Mouse (Mus musculus) limb, embryonic 13.5 days (tissue): Measurements from ENCODE around the gene Fgb. TPM values are rescaled to one million over a fixed set of nuclear protein-coding genes. Genes with fewer than 3 reads are reported as not detected.

ENCODE experiments used
- ATAC-seq: fragments of 200-750 bp; cut with Nextera tagmentation; 2 replicates; pipeline ENCODE4 v1.8.0; 2017; ENCODE audit warnings: low read depth, moderate number of reproducible peaks, moderate TSS enrichment; ENCODE audit not compliant: low FRiP score
- H3K27ac ChIP-seq: fragments of 300-500 bp; sonication (generic); 2 replicates; pipeline ENCODE4 v1.5.1; 2015; ENCODE audit warnings: inconsistent platforms, mild to moderate bottlenecking, moderate library complexity
- H3K27me3 ChIP-seq: fragments of 300-500 bp; sonication (generic); 2 replicates; pipeline ENCODE4 v1.6.1; 2015; ENCODE audit warnings: mild to moderate bottlenecking, inconsistent platforms
- H3K36me3 ChIP-seq: fragments of 300-500 bp; sonication (generic); 2 replicates; pipeline ENCODE4 v1.6.1; 2015; ENCODE audit warnings: inconsistent platforms, mild to moderate bottlenecking, moderate library complexity
- H3K4me1 ChIP-seq: fragments of 300-500 bp; sonication (generic); 2 replicates; pipeline ENCODE4 v1.6.1; 2015; ENCODE audit warnings: inconsistent platforms
- H3K4me2 ChIP-seq: fragments of 300-500 bp; sonication (generic); replicated peaks from 2 replicates; pipeline ENCODE4 v1.6.1; 2015; ENCODE audit warnings: inconsistent platforms, mild to moderate bottlenecking, moderate library complexity
- H3K4me3 ChIP-seq: fragments of 300-500 bp; sonication (generic); 2 replicates; pipeline ENCODE4 v1.5.1; 2015; ENCODE audit warnings: moderate library complexity, mild to moderate bottlenecking, inconsistent platforms
- H3K9ac ChIP-seq: fragments of 300-500 bp; sonication (generic); 2 replicates; pipeline ENCODE4 v1.6.1; 2015; ENCODE audit warnings: mild to moderate bottlenecking, inconsistent platforms
- H3K9me3 ChIP-seq: fragments of 300-500 bp; sonication (generic); 2 replicates; pipeline ENCODE4 v1.6.1; 2016; ENCODE audit warnings: inconsistent platforms
- WGBS: fragments of 180-500 bp; shearing (Covaris S2); methylation state at CpG from one replicate; pipeline ENCODE4 v1.1.7; 2015; 5-methylcytosine and 5-hydroxymethylcytosine counted together
- polyA plus RNA-seq: library from polyadenylated mRNA; unstranded; fragments of >200 nt; fragmentation: Nextera tagmentation; extraction: Ambion mirVana; gene quantifications from 2 replicates; pipeline ENCODE4 v1.2.1, GENCODE M21; 2015

The Fgb gene
- polyA plus RNA-seq, 1 experiment from 2014 or later, result not detected

DNA sequence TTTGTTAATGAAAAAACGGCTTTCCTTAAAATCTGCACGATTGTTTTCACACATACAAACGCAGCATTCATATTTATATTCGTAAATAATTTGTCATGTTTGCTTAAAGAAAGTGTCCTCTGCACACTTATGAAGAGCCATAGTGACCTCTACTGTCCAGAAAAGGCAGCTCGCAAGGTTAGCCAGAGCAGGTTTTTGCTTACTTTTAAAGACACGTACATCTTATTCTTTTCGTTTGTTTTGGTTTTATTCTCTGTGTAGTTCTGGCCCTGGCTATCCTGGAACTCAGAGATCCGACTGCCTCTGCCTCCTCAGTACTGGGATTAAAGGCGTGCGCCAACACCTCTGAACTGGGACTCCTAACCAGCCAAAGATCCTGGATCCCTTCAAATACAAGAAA is 4.1 kb upstream of the Fgb start:
- H3K9me3 ChIP-seq, result no peaks in the 10 kb centered on the region
- H3K27ac ChIP-seq, result no peak overlapping the region
- peaks cover 17% of the 10 kb centered on the region for H3K36me3 ChIP-seq
- no peak for ATAC-seq
- peaks cover 10% of the 10 kb centered on the region for H3K4me1 ChIP-seq
- H3K27me3 ChIP-seq, result no peaks in the 10 kb centered on the region
- no peak overlapping the region for H3K4me3 ChIP-seq
- WGBS, result 37% methylated on average over 10 of the region's 10 CpGs
- no peak overlapping the region for H3K4me2 ChIP-seq
- H3K9ac ChIP-seq, result no peak overlapping the region

DNA sequence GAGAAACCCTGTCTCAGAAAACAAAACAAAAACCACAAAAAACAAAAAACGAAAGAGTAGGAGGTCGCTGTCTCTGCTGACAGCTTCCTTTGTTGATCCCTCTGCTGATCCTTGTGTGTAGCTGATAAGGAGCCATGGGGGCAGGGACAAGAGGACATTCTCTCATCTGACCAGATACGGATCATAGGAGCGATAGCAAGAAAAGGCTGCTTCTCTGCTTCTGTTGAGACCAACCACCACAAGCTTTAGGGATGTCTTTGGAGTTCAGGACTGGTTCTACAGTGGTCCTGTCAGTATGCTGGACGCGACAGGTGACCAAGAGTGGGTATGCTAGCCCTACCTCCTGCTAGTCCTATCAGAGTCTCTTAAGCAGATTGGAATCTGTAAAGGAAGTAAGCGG is 3.5 kb upstream of the Fgb start:
- H3K9me3 ChIP-seq, result no peaks in the 10 kb centered on the region
- no peak overlapping the region for H3K4me2 ChIP-seq
- no peak overlapping the region for H3K27ac ChIP-seq
- H3K4me3 ChIP-seq, result no peak overlapping the region
- no peaks in the 10 kb centered on the region for H3K27me3 ChIP-seq
- peaks cover 10% of the 10 kb centered on the region for H3K4me1 ChIP-seq
- WGBS, result 93% methylated on average over 7 of the region's 7 CpGs
- H3K36me3 ChIP-seq, result peaks cover 12% of the 10 kb centered on the region
- H3K9ac ChIP-seq, result no peak overlapping the region
- no peak for ATAC-seq

DNA sequence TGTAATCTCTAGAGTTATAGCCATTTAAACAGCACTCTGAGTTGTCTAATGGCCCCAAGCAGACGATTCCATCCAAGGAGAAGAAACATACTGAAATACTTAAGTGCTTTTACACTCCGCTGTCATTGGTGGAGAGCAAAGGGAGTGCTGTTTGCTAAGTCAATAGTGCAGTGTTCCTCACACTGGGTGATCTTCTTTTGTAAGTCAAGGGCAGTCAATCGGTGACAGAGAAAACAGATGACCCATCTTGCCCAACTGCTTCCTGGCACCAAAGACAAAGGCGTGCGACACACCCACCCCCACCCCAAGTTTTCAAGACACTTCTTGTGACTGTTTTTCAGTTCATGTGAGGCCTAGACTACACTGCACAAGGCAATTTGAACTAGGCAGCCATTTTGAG is 2.4 kb upstream of the Fgb start:
- Histone ChIP-seq H3K4me1 (peaks cover 10% of the 10 kb centered on the region), H3K9me3 (no peaks in the 10 kb centered on the region), H3K9ac (no peak overlapping the region), H3K4me3 (no peak overlapping the region), H3K27ac (no peak overlapping the region), H3K36me3 (peaks cover 5% of the 10 kb centered on the region), H3K4me2 (no peak overlapping the region), H3K27me3 (no peaks in the 10 kb centered on the region)
- 85% methylated on average over 5 of the region's 5 CpGs for WGBS
- ATAC-seq, result no peak

DNA sequence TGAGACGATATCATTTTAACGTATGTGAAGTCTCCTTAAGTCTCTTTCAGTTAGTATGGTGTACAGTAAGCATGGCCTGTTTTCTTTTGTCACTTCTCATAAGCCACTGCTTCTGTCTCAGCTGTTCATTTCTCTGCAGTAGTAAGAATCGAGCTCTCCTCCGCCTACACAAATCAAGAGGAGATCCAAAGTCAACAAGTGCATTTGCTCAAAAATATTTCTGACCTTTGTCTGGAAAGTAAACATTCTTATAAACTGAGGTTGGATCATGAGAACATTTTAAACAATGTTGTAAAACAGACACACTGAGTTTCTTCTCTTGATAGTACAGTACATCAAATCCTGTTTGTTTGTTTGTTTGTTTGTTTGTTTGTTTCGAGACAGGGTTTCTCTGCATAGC is 998 bp upstream of the Fgb start:
- Histone ChIP-seq H3K36me3 (no peaks in the 10 kb centered on the region), H3K27me3 (no peaks in the 10 kb centered on the region), H3K4me3 (no peak overlapping the region), H3K9ac (no peak overlapping the region), H3K4me1 (no peaks in the 10 kb centered on the region), H3K27ac (no peak overlapping the region), H3K4me2 (no peak overlapping the region), H3K9me3 (no peaks in the 10 kb centered on the region)
- ATAC-seq, result no peak
- 85% methylated on average over 5 of the region's 5 CpGs for WGBS

DNA sequence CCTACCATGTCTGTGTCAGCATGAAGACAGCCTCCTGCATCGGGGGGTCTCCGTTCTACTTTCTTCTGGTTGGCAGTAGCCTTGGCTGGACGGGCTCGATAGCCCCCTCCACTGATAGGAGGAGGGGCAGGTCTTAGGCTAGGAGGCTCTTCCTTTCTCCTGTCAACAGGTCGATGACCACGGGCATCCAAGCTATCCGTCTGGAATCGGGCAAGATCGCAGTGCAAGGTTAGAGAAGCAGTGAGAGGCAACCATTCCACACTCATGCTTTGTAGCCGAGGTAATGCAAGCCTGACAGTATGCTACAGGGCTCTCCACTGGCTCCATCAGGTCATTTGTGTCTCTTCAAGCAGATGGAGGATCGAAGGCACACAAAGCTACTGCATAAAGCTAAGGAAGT is 3.0 kb downstream of the Fgb start:
- Histone ChIP-seq H3K36me3 (no peaks in the 10 kb centered on the region), H3K27me3 (no peaks in the 10 kb centered on the region), H3K4me2 (no peak overlapping the region), H3K27ac (no peak overlapping the region), H3K9ac (no peak overlapping the region), H3K9me3 (no peaks in the 10 kb centered on the region), H3K4me1 (no peaks in the 10 kb centered on the region), H3K4me3 (no peak overlapping the region)
- no peak for ATAC-seq
- 85% methylated on average over 11 of the region's 11 CpGs for WGBS

DNA sequence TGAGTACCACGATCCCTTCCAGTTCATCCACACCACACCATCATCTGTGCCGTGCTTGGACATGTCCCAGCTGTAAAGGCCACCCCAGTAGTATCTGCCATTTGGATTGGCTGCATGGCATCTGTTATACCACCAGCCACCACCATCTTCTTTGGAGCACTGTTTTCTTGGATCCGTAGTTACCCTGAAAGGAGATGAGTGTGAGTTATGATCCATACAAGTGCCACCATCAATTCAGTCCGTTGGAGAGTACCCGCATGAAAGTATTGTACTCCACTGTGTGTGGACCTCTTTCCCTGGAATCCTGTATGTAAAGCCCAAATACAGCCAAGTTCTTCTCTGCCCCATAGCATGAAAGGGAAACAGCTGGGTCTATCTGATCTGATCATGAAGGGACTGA is 7.2 kb downstream of the Fgb start:
- H3K36me3 ChIP-seq, result no peaks in the 10 kb centered on the region
- H3K4me3 ChIP-seq, result no peak overlapping the region
- no peaks in the 10 kb centered on the region for H3K27me3 ChIP-seq
- no peak overlapping the region for H3K27ac ChIP-seq
- no peak overlapping the region for H3K9ac ChIP-seq
- H3K4me2 ChIP-seq, result no peak overlapping the region
- WGBS, result 89% methylated on average over 5 of the region's 5 CpGs
- ATAC-seq, result no peak
- H3K4me1 ChIP-seq, result no peaks in the 10 kb centered on the region
- H3K9me3 ChIP-seq, result no peaks in the 10 kb centered on the region

DNA sequence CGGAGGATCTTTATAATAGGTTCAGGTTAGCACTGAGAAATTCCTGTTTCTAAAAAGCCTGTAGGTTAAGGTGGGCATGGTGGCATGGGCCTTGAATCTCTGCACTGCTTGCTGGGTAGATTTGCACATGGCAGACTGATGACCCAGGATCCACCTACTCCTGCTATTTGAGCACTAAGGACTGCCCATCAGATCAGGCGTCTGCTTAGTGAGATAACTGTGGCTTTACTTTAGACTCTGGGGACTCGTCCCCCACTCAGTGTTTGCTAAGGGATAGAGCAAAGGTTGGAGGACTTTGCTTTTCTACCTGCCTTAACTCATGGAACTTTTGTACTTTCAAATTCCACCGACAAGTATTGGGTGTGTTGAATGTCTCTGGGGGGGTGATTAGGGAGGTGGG is 10.0 kb downstream of the Fgb start:
- Histone ChIP-seq H3K27me3 (no peaks in the 10 kb centered on the region), H3K4me2 (no peak overlapping the region), H3K9ac (no peak overlapping the region), H3K36me3 (no peaks in the 10 kb centered on the region), H3K4me3 (no peak overlapping the region), H3K4me1 (no peaks in the 10 kb centered on the region), H3K9me3 (no peaks in the 10 kb centered on the region), H3K27ac (no peak overlapping the region)
- no peak for ATAC-seq
- 80% methylated on average over 4 of the region's 4 CpGs for WGBS

DNA sequence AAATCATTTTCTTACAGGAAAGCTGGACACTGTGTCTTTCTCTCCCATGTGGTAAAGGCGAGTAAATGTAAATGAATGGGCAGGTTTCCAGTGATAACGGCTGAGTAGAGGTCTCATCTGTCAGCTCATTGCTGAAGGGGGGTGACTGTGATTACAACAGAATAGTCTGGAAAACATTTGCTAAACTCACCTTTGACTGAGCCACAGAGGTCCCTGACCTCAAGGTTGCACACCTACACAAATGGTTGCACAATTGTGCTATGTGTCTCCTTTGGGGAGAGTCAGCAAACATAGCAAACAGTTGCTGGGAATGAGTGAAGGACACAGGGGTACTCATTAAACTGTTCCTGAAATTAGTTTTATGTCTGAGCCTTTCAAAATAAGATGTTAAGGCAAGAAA is 10.8 kb downstream of the Fgb start:
- no peaks in the 10 kb centered on the region for H3K36me3 ChIP-seq
- no peak overlapping the region for H3K4me3 ChIP-seq
- H3K9ac ChIP-seq, result no peak overlapping the region
- no peaks in the 10 kb centered on the region for H3K27me3 ChIP-seq
- no peak overlapping the region for H3K27ac ChIP-seq
- no peak overlapping the region for H3K4me2 ChIP-seq
- H3K4me1 ChIP-seq, result no peaks in the 10 kb centered on the region
- no peak for ATAC-seq
- no peaks in the 10 kb centered on the region for H3K9me3 ChIP-seq
- 74% methylated on average over 2 of the region's 2 CpGs for WGBS

DNA sequence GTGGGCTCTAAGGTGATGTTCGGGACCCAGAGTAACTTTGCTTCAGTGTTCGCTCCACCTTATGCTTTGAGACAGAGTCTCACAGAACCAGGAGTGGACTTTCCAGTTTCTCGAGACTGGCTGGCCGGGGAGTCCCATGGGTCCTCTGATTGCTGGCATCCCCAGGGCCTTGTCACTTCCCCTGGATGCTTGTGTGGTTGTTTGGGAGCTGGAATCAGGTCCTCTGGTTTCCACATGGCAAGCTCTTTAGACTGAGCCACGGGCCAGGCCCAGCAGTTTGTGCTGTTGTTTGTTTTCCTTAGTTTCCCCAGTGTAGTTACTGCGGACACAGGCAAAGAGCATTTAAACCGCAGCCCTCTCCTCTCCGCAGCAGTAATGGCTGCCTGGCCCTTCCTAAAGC is 15.9 kb downstream of the Fgb start:
- Histone ChIP-seq H3K9me3 (no peaks in the 10 kb centered on the region), H3K4me2 (no peak overlapping the region), H3K36me3 (no peaks in the 10 kb centered on the region), H3K4me3 (no peak overlapping the region), H3K4me1 (0 out of 2 replicates have a peak, but pooled peaks cover 3% of the 10 kb centered on the region), H3K9ac (no peak overlapping the region), H3K27me3 (no peaks in the 10 kb centered on the region), H3K27ac (no peak overlapping the region)
- ATAC-seq, result no peak
- 80% methylated on average over 8 of the region's 8 CpGs for WGBS

DNA sequence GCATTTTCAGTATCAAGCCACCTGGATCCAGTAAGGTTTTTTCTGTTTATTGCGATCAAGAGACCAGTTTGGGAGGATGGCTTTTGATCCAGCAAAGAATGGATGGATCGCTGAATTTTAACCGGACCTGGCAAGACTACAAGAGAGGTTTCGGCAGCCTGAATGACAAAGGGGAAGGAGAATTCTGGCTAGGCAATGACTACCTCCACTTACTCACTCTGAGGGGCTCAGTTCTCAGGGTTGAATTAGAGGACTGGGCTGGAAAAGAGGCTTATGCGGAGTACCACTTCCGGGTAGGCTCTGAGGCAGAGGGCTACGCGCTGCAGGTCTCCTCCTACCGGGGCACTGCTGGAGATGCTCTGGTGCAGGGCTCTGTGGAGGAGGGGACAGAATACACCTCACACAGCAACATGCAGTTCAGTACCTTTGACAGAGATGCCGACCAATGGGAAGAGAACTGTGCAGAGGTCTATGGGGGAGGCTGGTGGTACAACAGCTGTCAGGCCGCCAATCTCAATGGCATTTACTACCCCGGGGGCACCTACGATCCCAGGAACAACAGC is 16.8 kb downstream of the Fgb start:
- WGBS, result 47% methylated on average over 13 of the region's 13 CpGs
- no peak for ATAC-seq
- H3K36me3 ChIP-seq, result no peaks in the 10 kb centered on the region
- peak overlapping the region; percentile 15; the same call in 1 of the 2 replicates for H3K4me2 ChIP-seq
- H3K27me3 ChIP-seq, result no peaks in the 10 kb centered on the region
- 0 out of 2 replicates have a peak, but pooled peaks cover 3% of the 10 kb centered on the region for H3K4me1 ChIP-seq
- no peak overlapping the region for H3K4me3 ChIP-seq
- no peak overlapping the region for H3K9ac ChIP-seq
- H3K27ac ChIP-seq, result no peak overlapping the region
- H3K9me3 ChIP-seq, result no peaks in the 10 kb centered on the region

DNA sequence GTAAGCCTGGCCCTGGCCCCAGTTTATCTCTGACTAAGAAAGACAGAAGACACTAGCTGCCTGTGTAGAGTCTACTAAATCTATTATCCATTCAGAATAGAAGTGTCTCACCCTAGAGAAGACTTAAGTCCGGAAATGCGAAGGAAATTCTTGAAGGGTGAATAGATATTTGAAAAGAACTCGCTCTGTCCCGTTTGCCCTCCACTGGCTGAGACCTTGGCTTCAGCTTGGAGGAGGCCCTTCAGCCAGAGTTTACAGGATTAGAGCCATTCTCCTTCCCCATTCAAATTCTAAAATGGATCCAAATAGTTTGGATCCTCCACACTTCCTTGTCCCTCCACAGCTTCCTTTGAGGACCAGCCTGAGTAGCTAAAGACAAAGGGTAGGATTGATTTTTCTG is 19.3 kb downstream of the Fgb start:
- Histone ChIP-seq H3K9me3 (no peaks in the 10 kb centered on the region), H3K4me2 (no peak overlapping the region), H3K36me3 (no peaks in the 10 kb centered on the region), H3K27ac (no peak overlapping the region), H3K9ac (no peak overlapping the region), H3K27me3 (no peaks in the 10 kb centered on the region), H3K4me3 (no peak overlapping the region), H3K4me1 (0 out of 2 replicates have a peak, but pooled peaks cover 3% of the 10 kb centered on the region)
- no peak for ATAC-seq
- 90% methylated on average over 4 of the region's 4 CpGs for WGBS

DNA sequence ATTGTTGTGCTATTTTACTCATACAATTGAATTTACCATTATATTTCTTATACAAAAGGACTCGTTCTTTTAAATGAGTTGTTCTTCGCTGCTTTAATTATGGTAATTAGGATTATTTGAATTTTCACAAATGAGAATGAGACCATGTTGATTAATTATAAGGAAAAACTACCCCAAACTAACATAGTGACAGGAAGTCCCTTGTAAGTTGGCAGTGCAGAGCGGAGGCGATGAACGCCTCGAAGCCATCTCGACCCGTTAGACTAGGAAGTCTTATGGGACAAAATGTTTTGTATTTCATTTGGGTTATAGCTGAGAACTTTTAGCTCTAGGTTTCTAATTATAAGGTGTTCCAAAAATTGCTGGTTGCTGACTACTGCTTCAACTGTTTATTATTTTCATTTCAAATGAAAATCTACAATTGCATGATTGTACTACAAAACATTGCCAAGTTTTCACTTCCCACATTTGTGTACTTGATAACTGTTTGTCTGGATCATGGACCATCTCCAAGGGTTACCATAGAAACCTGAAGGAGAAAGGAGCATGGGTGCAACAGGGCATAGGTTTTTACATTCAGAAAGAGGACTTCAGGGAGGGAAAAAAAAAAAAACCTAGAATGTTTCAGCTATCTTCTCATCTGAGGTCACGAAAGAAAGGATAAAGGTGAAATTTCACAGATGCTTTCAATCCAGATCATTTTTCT is 22.0 kb downstream of the Fgb start:
- H3K36me3 ChIP-seq, result no peaks in the 10 kb centered on the region
- H3K4me3 ChIP-seq, result no peak overlapping the region
- H3K27me3 ChIP-seq, result no peaks in the 10 kb centered on the region
- no peaks in the 10 kb centered on the region for H3K4me1 ChIP-seq
- H3K9me3 ChIP-seq, result no peaks in the 10 kb centered on the region
- H3K4me2 ChIP-seq, result no peak overlapping the region
- H3K9ac ChIP-seq, result no peak overlapping the region
- no peak for ATAC-seq
- H3K27ac ChIP-seq, result no peak overlapping the region
- 90% methylated on average over 9 of the region's 9 CpGs for WGBS
